Mouse (Mus musculus) retina, embryonic 14.5 days (tissue): ENCODE results near the gene Cd79b.

ENCODE experiments used
- DNase-seq: peaks from one replicate; pipeline ENCODE4 v3.0.0-alpha.2; 2015; ENCODE audit warnings: low spot score

Gene Cd79b

GRCm38 (mm10) chr11:106318406-106319366 is 4.1 kb upstream of the Cd79b start:
- DNase-seq = no peak

- no peak for DNase-seq
Observed at GRCm38 (mm10) chr11:106317801-106318200, 3.2 kb upstream of the Cd79b start.

- no peak for DNase-seq
Observed at GRCm38 (mm10) chr11:106316416-106316815, 1.9 kb upstream of the Cd79b start.

DNA sequence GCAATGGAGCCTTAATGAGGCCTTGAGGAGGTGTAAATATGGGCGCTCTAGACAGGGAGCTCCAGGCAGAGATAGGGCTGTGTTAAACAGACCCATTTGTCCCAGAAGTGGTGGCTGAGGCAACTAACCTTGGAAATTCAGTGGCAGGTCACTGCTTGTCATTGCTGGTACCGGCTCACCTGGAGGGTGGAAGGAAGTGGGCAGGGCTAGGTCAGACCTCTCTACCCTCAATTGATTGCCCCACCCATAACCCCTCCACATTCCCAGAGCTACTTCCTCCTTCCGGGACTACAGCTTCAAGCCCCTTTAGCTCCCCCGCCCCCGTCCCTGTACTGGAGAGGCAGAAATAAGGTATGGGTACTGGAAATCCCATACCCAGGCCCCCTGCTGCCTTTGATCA is 1.0 kb downstream of the Cd79b start:
- DNase-seq = no peak

DNA sequence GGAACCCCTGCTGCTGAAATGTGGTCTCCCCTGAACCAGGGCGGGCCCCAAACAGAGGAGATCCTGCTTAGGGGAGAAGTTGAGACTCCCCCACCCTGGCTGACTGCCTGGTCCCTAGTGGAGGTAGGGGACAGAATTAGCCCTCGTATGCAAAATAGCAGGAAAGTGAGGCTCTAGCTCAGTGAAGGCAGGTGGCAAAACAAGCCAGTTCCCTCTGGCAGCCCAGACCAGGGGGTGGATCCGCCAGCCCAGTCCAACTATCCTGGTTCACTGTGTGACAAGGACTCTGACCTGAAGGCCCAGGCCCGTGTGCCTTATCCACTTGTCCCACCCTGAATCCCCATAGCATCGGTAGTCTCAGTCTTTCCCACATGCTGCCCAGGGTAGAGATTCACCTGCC is 4.4 kb downstream of the Cd79b start:
- DNase-seq = no peak

GRCm38 (mm10) chr11:106308162-106308561 is 6.4 kb downstream of the Cd79b start:
- DNase-seq = no peak

DNA sequence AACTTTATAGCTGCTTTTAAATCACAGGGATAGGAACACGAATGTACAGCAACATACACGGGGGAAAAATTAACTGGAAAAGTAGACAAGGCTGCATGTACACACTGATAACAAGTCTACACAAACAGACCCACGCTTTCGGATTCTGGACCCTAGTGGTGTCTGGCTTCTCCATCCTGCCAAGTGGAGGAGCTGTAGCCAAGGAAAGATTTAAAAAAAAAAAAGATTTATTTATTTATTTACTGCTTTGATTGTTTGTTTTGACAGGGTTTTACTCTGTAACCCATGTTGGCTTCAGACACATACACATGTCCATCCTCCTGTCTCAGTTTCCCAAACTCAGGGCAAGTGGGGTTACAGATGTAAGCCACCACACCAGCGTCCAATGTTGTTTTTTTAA is 7.1 kb downstream of the Cd79b start:
- no peak for DNase-seq

- DNase-seq = no peak
Observed at GRCm38 (mm10) chr11:106306758-106307157, 7.8 kb downstream of the Cd79b start.

GRCm38 (mm10) chr11:106306065-106306385 is 8.5 kb downstream of the Cd79b start:
- no peak for DNase-seq

DNA sequence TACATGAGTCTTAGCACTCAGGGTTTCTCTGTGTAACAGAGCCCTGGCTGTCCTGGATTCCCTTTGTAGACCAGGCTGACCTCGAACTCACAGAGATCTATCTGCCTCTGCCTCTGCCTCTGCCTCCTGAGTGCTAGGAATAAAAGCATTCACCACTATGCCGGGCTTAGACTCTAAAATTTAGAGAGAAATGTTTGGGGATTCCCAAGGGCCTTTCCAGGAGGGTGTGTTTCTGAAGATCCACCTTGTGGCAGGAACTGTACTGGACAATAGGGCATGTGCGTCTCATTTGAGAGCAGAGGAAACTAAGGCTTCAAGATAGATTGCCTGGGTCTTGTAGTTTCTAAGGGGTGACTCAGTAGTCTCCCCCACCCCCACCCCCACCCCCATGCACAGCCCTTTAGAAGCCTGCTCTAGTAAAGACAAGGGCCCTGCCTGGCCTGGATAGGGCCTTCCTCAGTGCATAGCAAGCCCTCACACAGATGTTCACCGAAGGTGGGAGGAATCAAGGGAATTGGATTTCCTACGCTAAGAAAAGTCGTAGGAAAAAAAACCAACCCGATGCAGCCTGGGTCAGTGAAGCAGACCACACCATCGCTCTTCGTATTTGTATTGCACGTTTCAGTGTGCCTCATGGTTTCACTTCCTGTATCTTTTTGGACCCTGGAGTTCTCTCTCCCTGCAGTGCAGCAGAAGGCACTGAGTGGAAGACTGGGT is 9.1 kb downstream of the Cd79b start:
- DNase-seq = no peak

DNA sequence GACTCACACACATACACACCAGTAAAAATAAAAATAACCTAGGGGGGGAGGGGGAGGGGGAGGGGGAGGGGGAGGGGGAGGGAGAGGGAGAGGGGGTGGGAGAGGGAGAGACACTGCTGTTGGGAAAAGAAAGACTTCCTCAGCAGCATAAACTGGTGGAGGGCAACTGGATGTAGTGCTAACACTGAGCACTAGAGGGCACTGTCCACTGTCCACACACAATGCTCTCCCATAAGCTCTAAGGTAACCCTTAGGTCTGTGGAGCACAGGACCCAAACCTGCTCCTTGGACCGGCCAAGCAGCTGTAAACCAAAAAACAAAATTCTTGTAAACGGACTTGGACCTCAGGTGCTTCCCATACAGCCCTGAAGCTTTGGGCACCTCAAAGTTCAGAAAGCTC is 11.9 kb downstream of the Cd79b start:
- DNase-seq = peak; percentile 89

DNA sequence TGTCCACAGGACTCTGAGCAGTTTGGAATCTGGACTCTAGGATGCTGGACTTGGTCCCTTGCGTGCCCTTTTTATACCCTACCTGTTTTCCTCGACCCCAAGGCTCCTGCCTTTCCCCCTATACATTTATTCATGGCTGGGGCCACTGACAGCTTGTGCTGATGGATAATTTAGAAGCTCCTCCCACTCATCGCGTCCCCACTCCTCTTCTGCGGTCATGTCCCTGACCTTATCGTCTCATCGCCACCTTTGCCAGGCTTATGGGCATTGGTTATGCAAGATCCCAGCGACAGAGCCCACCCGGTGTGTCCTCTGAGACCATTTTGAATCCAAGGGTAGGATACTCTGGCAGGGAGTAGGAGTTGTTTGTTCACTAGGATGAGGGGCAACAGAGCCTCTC is 12.8 kb downstream of the Cd79b start, which contains the start of gene Gh:
Gene Gh, minus strand, starts transcription at position 101 of the 400 bp plus-strand sequence.
- no peak for DNase-seq

GRCm38 (mm10) chr11:106291861-106292260 is 22.7 kb downstream of the Cd79b start:
- no peak for DNase-seq

- no peak for DNase-seq
Observed at GRCm38 (mm10) chr11:106290376-106290775, 24.2 kb downstream of the Cd79b start.

GRCm38 (mm10) chr11:106289369-106289768 is 25.2 kb downstream of the Cd79b start:
- no peak for DNase-seq

DNA sequence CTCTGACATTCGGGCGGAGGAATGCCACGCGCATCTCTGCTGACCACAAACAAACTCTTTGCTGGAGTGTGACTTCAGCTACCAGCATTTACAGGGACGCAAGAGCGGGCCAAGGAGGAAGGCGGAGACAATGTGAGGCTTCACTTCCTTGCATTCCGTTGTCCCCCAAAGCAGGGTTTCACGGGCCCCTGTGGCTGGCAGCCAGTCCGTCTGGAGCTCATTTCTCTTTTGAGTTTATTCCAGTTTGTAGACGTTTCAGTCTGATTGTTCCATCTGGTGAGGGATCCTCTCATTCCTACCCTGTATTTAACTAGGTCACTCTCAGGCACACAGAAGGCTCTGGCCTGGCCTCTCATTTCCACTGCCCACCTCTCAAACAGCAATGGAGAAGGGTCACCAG is 27.6 kb downstream of the Cd79b start:
- no peak for DNase-seq

DNA sequence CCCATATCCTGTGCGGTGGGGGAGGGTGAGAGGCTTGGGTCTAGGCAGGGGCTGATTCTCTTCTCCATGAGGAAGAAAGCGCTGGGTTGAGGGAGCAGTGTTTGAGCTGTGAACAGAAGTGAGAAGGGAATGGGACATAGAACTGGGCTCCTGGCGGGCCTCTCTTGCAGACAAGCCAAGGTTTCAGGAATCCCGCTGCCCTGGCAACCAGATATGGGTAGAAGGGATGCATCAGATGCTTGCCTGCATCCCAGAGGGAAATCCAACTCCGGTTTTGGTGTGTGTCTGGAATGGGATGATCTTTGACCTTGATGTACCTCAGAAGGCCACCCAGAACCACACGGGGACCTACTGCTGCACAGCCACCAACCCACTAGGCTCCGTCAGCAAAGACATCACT is 28.4 kb downstream of the Cd79b start:
- no peak for DNase-seq

DNA sequence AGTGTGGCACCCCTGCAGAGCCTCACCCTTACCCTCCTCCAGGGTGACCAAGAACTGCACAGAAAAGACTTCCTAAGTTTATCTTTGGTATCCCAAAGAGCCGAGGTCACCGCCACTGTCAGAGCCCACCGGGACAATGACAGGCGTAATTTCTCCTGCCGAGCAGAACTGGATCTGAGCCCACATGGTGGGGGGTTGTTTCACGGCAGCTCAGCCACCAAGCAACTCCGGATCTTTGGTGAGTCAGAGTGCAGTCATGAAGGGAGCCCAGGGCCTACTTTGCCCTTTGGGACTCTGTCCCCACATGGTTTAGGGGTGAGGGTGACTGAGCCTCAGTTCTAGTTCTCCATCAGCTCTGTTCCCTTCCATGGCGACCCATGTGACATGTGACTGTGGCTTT is 30.4 kb downstream of the Cd79b start:
- no peak for DNase-seq

DNA sequence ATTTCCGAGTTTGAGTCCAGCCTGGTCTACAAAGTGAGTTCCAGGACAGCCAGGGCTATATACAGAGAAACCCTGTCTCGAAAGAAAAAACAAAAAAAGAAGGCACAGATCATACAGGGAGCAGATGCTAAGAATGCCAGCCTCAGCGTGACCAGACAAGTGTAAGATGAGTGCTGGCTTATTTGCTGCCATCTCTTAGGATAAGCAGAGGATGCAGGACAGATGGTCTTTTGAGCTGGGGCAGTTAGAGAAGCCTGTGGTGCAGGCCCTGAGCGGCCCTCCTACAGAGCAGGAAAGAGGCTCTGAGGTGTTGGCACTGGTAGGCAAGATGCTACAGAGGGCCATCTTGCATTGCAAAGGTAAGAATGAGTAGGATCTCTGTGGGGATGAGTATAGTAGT is 31.2 kb downstream of the Cd79b start:
- DNase-seq = no peak

DNA sequence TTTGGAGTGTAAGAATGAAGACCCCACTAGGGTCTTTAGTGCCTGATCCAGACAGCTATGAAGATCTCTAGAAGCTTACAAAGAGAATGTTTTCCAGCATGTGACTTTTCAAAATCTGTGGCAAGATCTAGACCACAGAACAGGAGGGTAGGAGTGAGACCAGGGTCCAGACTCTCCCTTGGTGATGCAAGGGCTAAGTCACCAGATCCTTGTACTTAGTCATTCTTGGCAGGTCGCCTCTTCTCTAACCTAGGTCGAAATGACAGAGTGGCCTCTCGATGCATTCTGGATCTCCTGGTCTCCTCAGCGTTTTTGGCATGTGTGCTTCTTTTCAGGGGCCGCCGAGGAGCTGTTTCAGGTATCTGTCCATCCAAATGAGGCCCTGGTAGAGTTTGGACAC is 32.1 kb downstream of the Cd79b start:
- DNase-seq = no peak

- DNase-seq = peak; percentile 94
Observed at GRCm38 (mm10) chr11:106276454-106276853, 38.1 kb downstream of the Cd79b start, which contains the start of gene Tcam1. Tcam1 (plus strand) TSS chr11:106276672.

- DNase-seq = peak; percentile 15
Observed at GRCm38 (mm10) chr11:106274971-106275411, 39.6 kb downstream of the Cd79b start.

GRCm38 (mm10) chr11:106274374-106274773 is 40.2 kb downstream of the Cd79b start:
- DNase-seq = no peak
